Mouse (Mus musculus) thymus, postnatal 36 days (tissue): ENCODE data around the gene Samd15.
"Not testable (repeated sequence)": the region's sequence is repeated elsewhere in the genome, so short reads cannot be mapped to it uniquely, and the experiment has no call there.

Experiments
- DNase-seq, 2 experiments: peaks; one replicate each; pipeline ENCODE4 v3.0.0; 2022; ENCODE audit warnings: mixed read lengths in 2 of 2

Samd15 gene

DNA sequence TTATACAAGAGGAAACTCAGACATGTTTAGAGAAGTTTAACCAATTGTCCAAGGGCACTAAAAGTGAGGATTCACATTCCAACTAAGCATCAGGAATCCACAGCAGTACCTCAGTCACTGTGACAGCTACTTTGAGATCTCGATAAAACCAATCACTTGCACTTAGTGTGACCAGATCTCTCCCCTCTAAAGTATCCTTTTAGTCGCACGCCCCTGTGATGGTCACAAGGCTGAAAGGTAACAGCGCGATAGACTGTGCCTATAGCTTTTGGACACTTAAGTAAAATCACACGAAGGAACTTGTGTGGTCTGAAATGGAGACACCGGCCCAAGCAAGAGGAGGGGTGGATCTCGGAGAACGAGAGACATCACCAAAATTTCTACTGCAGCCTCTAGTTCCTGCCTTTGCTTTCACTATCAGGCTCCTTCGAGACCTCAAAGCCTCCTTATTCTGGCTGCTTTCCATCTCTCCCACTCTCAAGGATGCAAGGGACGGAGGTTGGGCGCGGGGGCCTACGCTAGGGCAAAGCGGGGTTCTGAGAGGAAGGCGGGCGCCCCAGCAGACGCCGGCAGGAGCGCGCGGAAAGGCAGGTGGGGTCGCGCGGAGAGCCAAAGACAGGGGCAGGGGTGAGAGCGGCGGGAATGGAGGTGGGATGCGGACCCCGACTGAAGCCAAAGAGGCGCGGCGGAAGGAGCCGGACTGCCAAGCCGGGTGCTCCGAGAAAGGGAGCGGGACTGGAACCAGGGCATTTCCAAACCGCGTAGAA is at the start of gene Samd15:
Gene Samd15, plus strand, starts transcription at position 518 of the 767 bp plus-strand sequence.
- peak in 1 of 2 experiments; percentile 75 for DNase-seq

- not testable (repeated sequence) for DNase-seq
Measured at GRCm38 (mm10) chr12:87154448-87154847, 45.1 kb upstream of the Samd15 start.

- DNase-seq = no peak
Measured at GRCm38 (mm10) chr12:87157361-87157760, 42.2 kb upstream of the Samd15 start.

DNA sequence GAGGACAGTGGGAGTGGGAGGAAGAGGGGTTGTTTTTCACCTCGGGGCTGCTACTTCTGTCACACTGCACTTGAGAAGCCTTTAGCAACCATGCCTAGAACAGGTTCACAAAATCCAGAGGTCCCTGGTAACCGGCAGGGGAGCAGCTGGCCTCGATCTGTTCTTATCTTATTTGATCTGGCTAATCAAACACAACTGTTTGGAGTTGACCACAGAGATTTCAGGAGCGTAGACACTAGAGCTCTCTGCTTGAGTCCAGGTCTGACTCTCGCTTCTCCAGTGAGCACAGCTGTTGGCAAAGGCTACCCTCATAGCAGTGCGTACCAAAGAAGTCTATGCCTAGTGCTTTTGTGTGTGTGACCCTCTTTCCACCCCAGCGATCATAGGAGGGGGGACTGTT is 41.4 kb upstream of the Samd15 start:
- no peak for DNase-seq

DNA sequence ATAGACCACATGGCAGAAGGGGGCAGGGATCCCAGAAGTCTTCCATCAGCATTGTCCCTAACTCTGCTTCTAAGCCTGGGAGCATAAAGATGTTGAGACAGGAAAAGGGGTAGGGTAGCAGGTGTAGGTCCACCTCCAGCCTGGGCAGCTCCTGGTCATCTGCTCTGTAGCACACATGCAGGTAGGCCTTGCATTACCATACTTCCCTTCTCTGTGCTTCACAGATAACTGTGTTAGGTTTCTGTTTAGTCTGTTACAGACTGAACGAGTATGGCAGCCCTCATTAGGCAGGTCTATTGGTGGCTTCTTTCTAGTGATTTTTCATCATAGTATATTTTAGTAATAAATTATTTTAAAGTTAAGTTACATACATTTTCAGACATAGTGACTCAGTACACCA is 39.2 kb upstream of the Samd15 start:
- no peak for DNase-seq

GRCm38 (mm10) chr12:87160815-87161214 is 38.7 kb upstream of the Samd15 start:
- no peak for DNase-seq

- no peak for DNase-seq
Measured at GRCm38 (mm10) chr12:87175194-87175946, 24.2 kb upstream of the Samd15 start.

GRCm38 (mm10) chr12:87177631-87178030 is 21.9 kb upstream of the Samd15 start:
- DNase-seq = no peak

DNA sequence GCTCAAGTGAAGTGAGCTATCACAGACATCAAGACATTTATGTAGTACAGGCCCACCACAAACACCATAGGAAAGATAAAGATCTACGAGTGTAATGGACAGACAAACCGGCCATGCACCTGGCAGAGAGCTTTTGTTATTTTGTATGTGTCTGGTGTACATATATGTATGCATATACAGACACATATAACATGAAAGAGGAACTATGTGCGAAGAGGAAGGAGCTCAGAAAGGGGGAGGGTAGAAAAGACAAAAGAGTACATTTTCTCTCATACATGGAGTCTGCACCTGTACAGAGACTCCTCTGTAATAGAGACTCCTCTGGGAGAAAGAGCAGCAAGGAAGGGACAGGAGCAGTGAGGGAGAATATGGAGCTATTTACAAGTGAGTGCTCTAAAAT is 6.5 kb upstream of the Samd15 start:
- DNase-seq = no peak

DNA sequence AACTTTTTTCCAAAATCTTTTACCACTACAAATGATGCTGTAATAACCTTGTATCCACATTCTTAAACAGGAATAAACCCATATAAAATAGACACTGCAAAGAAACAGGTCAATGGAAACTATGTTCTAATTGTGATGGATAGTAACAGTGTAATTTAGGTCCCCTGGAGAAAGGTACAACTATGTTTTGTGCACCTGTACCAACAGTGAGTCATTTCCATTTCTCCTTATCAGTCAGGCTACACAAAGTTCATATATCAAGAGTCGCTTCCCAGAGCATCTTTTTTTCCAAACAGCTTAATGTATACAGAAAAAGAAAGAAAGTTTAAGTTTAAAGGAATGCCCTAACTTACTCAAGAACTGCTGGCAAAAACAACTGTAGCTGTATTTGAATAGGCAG is 4.5 kb upstream of the Samd15 start:
- no peak for DNase-seq

- no peak for DNase-seq
Measured at GRCm38 (mm10) chr12:87196310-87196709, 3.2 kb upstream of the Samd15 start.

DNA sequence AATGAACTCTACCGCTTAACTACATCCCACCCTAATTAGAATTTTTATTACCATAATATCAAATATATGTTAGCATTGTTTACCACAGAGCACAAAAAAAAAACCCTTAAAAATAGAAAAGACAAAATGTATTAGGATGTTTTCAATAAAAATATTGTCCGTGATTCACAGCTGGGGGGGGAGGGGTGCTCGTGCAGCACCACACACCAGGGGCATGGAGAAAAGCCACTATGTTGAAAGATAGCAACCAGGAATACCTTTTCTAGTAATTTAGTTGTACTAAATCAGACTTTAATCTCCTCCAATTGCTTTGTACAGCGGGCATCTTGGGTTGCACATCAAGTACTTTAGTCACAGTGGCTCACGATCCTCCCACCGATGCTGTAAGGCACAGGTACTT is 731 bp upstream of the Samd15 start:
- DNase-seq = no peak

GRCm38 (mm10) chr12:87199973-87200586 is 557 bp downstream of the Samd15 start, which contains the start of gene Tmed8:
Tmed8 (minus strand) TSS chr12:87200454.
- DNase-seq = peak; percentile 85 to 90

GRCm38 (mm10) chr12:87201694-87202093 is 2.2 kb downstream of the Samd15 start:
- DNase-seq = no peak

GRCm38 (mm10) chr12:87205789-87206188 is 6.3 kb downstream of the Samd15 start:
- not testable (repeated sequence) for DNase-seq

GRCm38 (mm10) chr12:87212844-87213606 is 13.5 kb downstream of the Samd15 start:
- no peak for DNase-seq

DNA sequence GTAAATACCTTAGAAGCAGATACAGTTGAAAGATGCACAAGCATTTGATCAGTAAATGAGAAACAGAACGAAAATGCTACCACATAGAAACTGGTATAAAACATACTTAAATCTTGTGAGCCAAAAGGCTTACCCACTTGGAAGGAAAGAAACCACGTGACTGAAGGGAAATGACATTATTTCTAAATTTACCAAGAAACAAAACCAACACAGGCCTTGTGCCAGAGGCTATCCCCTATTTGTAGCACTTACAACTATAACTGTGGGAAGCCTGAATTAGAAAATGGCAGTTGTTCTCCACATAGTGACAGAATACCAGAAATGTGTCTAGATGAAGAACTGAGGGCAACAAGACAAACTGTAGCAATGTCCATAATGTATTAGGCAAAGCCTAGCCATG is 16.5 kb downstream of the Samd15 start:
- DNase-seq = no peak

GRCm38 (mm10) chr12:87217596-87217995 is 18.1 kb downstream of the Samd15 start:
- no peak for DNase-seq

DNA sequence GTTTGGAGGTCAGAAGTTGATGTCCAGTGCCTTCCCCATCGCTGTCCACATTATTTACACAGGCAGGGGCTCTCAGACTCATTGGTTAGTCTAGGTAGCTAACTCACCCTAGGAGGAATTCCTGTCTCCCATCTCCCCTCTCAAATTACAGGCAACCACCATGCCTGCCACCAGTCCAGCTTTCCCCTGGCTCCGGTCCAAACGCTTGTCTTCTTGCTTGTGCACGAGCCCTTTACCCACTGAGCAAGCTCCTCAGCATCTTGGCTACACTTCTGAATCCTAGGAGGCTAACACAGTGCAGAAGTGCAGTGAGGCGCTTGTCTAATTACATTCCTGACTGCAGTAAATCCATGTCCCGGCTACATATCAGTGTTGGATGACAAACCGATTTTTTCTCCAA is 19.8 kb downstream of the Samd15 start:
- no peak for DNase-seq

- no peak for DNase-seq
Measured at GRCm38 (mm10) chr12:87224950-87225349, 25.4 kb downstream of the Samd15 start.

DNA sequence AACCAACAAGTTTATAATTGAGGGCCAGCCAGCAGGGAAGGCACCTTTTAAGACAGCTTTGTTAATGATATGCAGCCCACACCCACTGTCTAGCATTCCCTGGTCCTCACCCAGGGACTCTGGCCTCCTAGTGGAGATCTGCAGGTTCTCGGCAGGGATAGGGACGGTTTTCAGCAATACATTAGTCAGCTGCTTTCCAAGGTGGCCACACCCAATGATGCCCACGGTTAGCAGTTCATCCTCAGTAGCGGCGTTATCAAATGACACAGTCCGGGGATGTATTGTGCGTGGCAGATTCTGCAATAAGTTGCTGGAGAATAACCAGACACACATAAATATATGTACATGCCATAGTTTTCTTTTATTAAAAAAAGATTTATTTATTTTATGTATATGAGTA is 27.3 kb downstream of the Samd15 start:
- no peak for DNase-seq

DNA sequence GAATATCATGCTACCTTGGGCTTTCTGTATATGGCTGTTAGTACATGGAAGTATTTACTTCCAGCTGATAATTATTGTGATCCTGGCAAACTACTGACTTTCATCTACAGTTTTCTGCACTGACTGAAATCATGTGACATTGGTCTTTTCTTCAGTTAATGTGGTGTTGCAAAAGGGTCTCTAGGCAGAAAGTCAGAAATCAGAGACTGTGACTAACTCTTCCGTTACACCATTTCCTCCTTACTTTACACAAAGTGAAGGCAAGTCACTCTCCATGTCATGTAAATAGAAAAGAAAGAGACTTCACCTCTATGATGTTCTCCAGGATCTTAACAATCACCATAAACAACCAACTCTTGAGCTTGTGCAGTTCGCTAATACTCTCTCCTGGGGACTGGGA is 30.1 kb downstream of the Samd15 start:
- DNase-seq = no peak

DNA sequence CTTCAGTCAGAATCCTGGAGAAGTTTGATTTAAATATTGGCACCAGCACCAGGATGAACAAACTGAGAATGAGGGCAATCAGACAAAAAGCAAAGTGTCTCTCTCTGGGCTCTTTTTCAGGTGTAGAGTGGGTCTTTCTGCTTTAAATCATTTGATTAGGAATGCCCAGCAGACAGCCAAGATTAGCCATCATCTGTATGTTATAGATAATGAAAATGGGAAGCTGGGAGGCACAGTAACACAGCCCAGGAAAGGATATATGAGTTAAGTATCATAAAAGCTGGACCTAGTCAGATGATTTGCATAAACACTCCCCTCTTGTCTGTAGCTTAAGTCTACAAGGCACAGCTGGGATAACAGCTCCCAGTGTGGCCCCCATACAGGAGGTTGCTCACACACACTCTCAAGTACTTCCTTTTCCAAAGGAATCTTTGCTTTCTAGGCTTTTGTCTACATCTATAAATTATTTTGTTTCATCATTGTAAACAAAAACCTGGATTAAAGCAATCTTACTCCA is 30.9 kb downstream of the Samd15 start:
- no peak for DNase-seq
